In the genomic region with DNA sequence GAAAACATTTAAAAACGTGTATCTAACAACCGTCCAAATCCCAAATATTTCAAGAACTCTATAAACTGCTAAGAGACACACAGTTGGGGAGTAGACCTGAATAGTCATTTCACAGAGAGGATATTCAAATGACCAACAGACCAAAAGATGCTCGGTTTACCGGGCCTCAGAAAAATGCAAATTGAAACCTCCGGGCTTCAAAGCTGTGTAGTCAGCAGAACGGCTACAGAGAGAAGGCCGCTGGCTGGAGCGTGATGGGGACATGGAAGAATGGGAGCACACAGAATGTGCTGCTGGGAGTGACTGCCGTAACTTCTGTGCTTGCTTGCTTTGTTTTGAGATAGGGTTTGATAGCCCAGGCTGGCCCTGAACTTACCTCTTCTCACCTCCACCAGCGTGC, we compare ENCODE assay signal across 15 mouse cellular contexts. TPM values are rescaled to one million over a fixed set of nuclear protein-coding genes. Genes with fewer than 3 reads are reported as not detected.
DNase-seq lines count a peak whose midpoint lies in the region; ATAC-seq and TF ChIP-seq lines count a peak whose summit lies in the region.
"Had no signal": no experiment of that assay in that cellular context is flagged by ENCODE, and none has a peak within 500 bp of the region (broad histone marks: within the 10 kb centered on the region; RNA-seq: fewer than 3 reads in every experiment).

No protein-coding gene starts in this region.

- H3K36me3 ChIP-seq in kidney, embryonic 16.5 days (ENCODE audit: insufficient read depth, low read length): no peaks in the 10 kb centered on the region
- no peaks in the 10 kb centered on the region for H3K36me3 ChIP-seq in kidney, embryonic 14.5 days (ENCODE audit: control insufficient read depth, insufficient read depth, low read length)
- no peaks in the 10 kb centered on the region for H3K36me3 ChIP-seq in limb, embryonic 12.5 days
- no peaks in the 10 kb centered on the region for H3K36me3 ChIP-seq in liver, postnatal 0 days (replicated peaks; ENCODE audit: insufficient read depth, low read length)
- H3K36me3 ChIP-seq: neural tube, embryonic 12.5 days had no signal

- 74% methylated on average over 10 of the region's 10 CpGs for WGBS in kidney, embryonic 16.5 days
- 67% methylated on average over 10 of the region's 10 CpGs for WGBS in kidney, embryonic 14.5 days
- 84% methylated on average over 10 of the region's 10 CpGs for WGBS in limb, embryonic 12.5 days
- 69% methylated on average over 10 of the region's 10 CpGs for WGBS in liver, postnatal 0 days (ENCODE audit: insufficient replicate concordance)

- H3K4me1 ChIP-seq in kidney, embryonic 16.5 days (ENCODE audit: insufficient read depth, low read length): peaks cover 16% of the 10 kb centered on the region; the same call in 1 of the 2 replicates
- peaks cover 8% of the 10 kb centered on the region for H3K4me1 ChIP-seq in kidney, embryonic 14.5 days (ENCODE audit: control insufficient read depth, insufficient read depth, low read length)
- H3K4me1 ChIP-seq in brown adipose tissue, adult 24 weeks (ENCODE audit: control insufficient read depth, insufficient read depth, insufficient read length, low read length): peaks cover 2% of the 10 kb centered on the region; the same call in 1 of the 2 replicates
- H3K4me1 ChIP-seq in limb, embryonic 12.5 days (replicated peaks): peaks cover 20% of the 10 kb centered on the region; the same call in 1 of the 2 replicates
- peaks cover 18% of the 10 kb centered on the region for H3K4me1 ChIP-seq in liver, postnatal 0 days (ENCODE audit: insufficient read depth)

- H3K9ac ChIP-seq in kidney, embryonic 16.5 days (replicated peaks; ENCODE audit: low read length): no peak overlapping the region
- no peak overlapping the region for H3K9ac ChIP-seq in kidney, embryonic 14.5 days (ENCODE audit: low read depth, low read length)
- H3K9ac ChIP-seq in limb, embryonic 12.5 days (replicated peaks): no peak overlapping the region
- H3K9ac ChIP-seq in liver, postnatal 0 days (replicated peaks): peak overlapping the region; percentile 84

- ATAC-seq in kidney, embryonic 16.5 days (ENCODE audit: low FRiP score, low TSS enrichment): no peak
- no peak for ATAC-seq in kidney, embryonic 14.5 days (ENCODE audit: low FRiP score, low TSS enrichment)
- no peak for ATAC-seq in limb, embryonic 12.5 days (ENCODE audit: insufficient number of reproducible peaks, insufficient read depth, low FRiP score, low TSS enrichment, low read depth)
- ATAC-seq in liver, postnatal 0 days: no peak
- no peak for ATAC-seq in granulocyte monocyte progenitor cell, adult 5-6 weeks (replicated peaks; ENCODE audit: poor library complexity, severe bottlenecking)
- ATAC-seq: hindbrain, postnatal 0 days had no signal

- no peaks in the 10 kb centered on the region for H3K27me3 ChIP-seq in kidney, embryonic 16.5 days (ENCODE audit: insufficient read depth, low read length)
- no peaks in the 10 kb centered on the region for H3K27me3 ChIP-seq in kidney, embryonic 14.5 days (ENCODE audit: control insufficient read depth, insufficient read depth, low read length)
- no peaks in the 10 kb centered on the region for H3K27me3 ChIP-seq in limb, embryonic 12.5 days
- no peaks in the 10 kb centered on the region for H3K27me3 ChIP-seq in liver, postnatal 0 days (ENCODE audit: insufficient read depth, low read length)
- H3K27me3 ChIP-seq: neural tube, embryonic 12.5 days had no signal

- no peak for DNase-seq in liver, postnatal 0 days
- no peak for DNase-seq in right cerebral cortex, postnatal 36 days (ENCODE audit: low spot score in 2 of 2)
- DNase-seq in retina, embryonic 14.5 days (ENCODE audit: low spot score): no peak
- DNase-seq: cerebellum, adult 11 months; gastrocnemius, postnatal 10 days; kidney, adult 8-10 months; right cerebral cortex, postnatal 25 days had no signal

- H3K9me3 ChIP-seq in kidney, embryonic 16.5 days (ENCODE audit: low read length): no peaks in the 10 kb centered on the region
- no peaks in the 10 kb centered on the region for H3K9me3 ChIP-seq in kidney, embryonic 14.5 days (ENCODE audit: control insufficient read depth, low read length)
- no peaks in the 10 kb centered on the region for H3K9me3 ChIP-seq in limb, embryonic 12.5 days
- no peaks in the 10 kb centered on the region for H3K9me3 ChIP-seq in liver, postnatal 0 days (ENCODE audit: low read length)
- H3K9me3 ChIP-seq: G1E; neural tube, embryonic 12.5 days had no signal

- no peak for TF ChIP-seq CTCF in liver, postnatal 0 days (IDR thresholded peaks at IDR 0.05; ENCODE audit: low read depth)

- no peak for TF ChIP-seq EP300 in liver, postnatal 0 days (IDR thresholded peaks at IDR 0.05; ENCODE audit: low read depth)

- no peak overlapping the region for H3K27ac ChIP-seq in kidney, embryonic 16.5 days (ENCODE audit: low read length)
- H3K27ac ChIP-seq in kidney, embryonic 14.5 days (ENCODE audit: low read depth, low read length): no peak overlapping the region
- no peak overlapping the region for H3K27ac ChIP-seq in brown adipose tissue, adult 24 weeks (replicated peaks; ENCODE audit: low read depth, low read length)
- H3K27ac ChIP-seq in limb, embryonic 12.5 days: no peak overlapping the region
- peak overlapping the region; percentile 94 for H3K27ac ChIP-seq in liver, postnatal 0 days (ENCODE audit: low read depth)
- H3K27ac ChIP-seq: hindbrain, postnatal 0 days; neural tube, embryonic 12.5 days had no signal

- peak overlapping the region; percentile 83 for H3K4me2 ChIP-seq in kidney, embryonic 16.5 days (replicated peaks; ENCODE audit: low read depth, low read length)
- H3K4me2 ChIP-seq in kidney, embryonic 14.5 days (replicated peaks; ENCODE audit: low read depth, low read length): no peak overlapping the region
- H3K4me2 ChIP-seq in limb, embryonic 12.5 days: peak overlapping the region; percentile 81; the same call in 1 of the 2 replicates
- H3K4me2 ChIP-seq in liver, postnatal 0 days (ENCODE audit: low read depth, low read length): peak overlapping the region; percentile 86

- no peak overlapping the region for H3K4me3 ChIP-seq in kidney, embryonic 16.5 days (ENCODE audit: low read length)
- no peak overlapping the region for H3K4me3 ChIP-seq in kidney, embryonic 14.5 days (ENCODE audit: low read length)
- 0 out of 2 replicates have a peak overlapping the region, but pooled peaks have one; percentile 76 for H3K4me3 ChIP-seq in brown adipose tissue, adult 24 weeks (ENCODE audit: insufficient read depth, low read depth, low read length)
- no peak overlapping the region for H3K4me3 ChIP-seq in limb, embryonic 12.5 days (replicated peaks)
- peak overlapping the region; percentile 72 for H3K4me3 ChIP-seq in liver, postnatal 0 days (ENCODE audit: low read depth, low read length)

RNA-seq across cellular contexts. Expression of a gene that starts 1.6 kb away (rescaled TPM):
- polyA plus RNA-seq in kidney, embryonic 16.5 days (2015; fragmentation: Nextera tagmentation; extraction: Ambion mirVana): 128 and 130 TPM in 2 replicates
- polyA plus RNA-seq in kidney, embryonic 14.5 days (2014; fragmentation: Nextera tagmentation; extraction: Ambion mirVana): 89.1 and 125 TPM in 2 replicates
- 50.6 and 71.3 TPM in 2 replicates for polyA plus RNA-seq in brown adipose tissue, adult 24 weeks (2012; ENCODE audit: insufficient read depth, insufficient read length, missing spikeins)
- 97.6 and 105 TPM in 2 replicates for polyA plus RNA-seq in limb, embryonic 12.5 days (2016; fragmentation: Nextera tagmentation; extraction: Ambion mirVana)
- 93.4 and 94.4 TPM in 2 replicates for polyA plus RNA-seq in liver, postnatal 0 days (2015; fragmentation: Nextera tagmentation; extraction: Ambion mirVana)
- total RNA-seq in granulocyte monocyte progenitor cell, adult 5-6 weeks (2014; fragmentation: Nextera tagmentation): 71.1 and 86.8 TPM in 2 replicates
- 75.6 and 85.4 TPM in 2 replicates for total RNA-seq in granulocyte monocyte progenitor cell, adult 5-6 weeks (2017)

RNA-seq across cellular contexts. Expression of a gene that starts 1.7 kb away (rescaled TPM):
- 11.4 and 11.7 TPM in 2 replicates for polyA plus RNA-seq in kidney, embryonic 16.5 days (2015; fragmentation: Nextera tagmentation; extraction: Ambion mirVana)
- polyA plus RNA-seq in kidney, embryonic 14.5 days (2014; fragmentation: Nextera tagmentation; extraction: Ambion mirVana): 10.1 and 12.5 TPM in 2 replicates
- polyA plus RNA-seq in brown adipose tissue, adult 24 weeks (2012; ENCODE audit: insufficient read depth, insufficient read length, missing spikeins): 2.8 and 5.9 TPM in 2 replicates
- 14.9 and 15.7 TPM in 2 replicates for polyA plus RNA-seq in limb, embryonic 12.5 days (2016; fragmentation: Nextera tagmentation; extraction: Ambion mirVana)
- polyA plus RNA-seq in liver, postnatal 0 days (2015; fragmentation: Nextera tagmentation; extraction: Ambion mirVana): 8.8 and 10.6 TPM in 2 replicates
- 10.4 and 12.5 TPM in 2 replicates for total RNA-seq in granulocyte monocyte progenitor cell, adult 5-6 weeks (2014; fragmentation: Nextera tagmentation)
- 9.7 and 10.2 TPM in 2 replicates for total RNA-seq in granulocyte monocyte progenitor cell, adult 5-6 weeks (2017)

RNA-seq across cellular contexts. Expression of a gene that starts 12.5 kb away (rescaled TPM):
- 53.4 and 58.0 TPM in 2 replicates for polyA plus RNA-seq in kidney, embryonic 16.5 days (2015; fragmentation: Nextera tagmentation; extraction: Ambion mirVana)
- 32.5 and 41.7 TPM in 2 replicates for polyA plus RNA-seq in kidney, embryonic 14.5 days (2014; fragmentation: Nextera tagmentation; extraction: Ambion mirVana)
- 95.2 and 117 TPM in 2 replicates for polyA plus RNA-seq in brown adipose tissue, adult 24 weeks (2012; ENCODE audit: insufficient read depth, insufficient read length, missing spikeins)
- 48.2 and 52.1 TPM in 2 replicates for polyA plus RNA-seq in limb, embryonic 12.5 days (2016; fragmentation: Nextera tagmentation; extraction: Ambion mirVana)
- polyA plus RNA-seq in liver, postnatal 0 days (2015; fragmentation: Nextera tagmentation; extraction: Ambion mirVana): 26.7 and 29.2 TPM in 2 replicates
- total RNA-seq in granulocyte monocyte progenitor cell, adult 5-6 weeks (2014; fragmentation: Nextera tagmentation): 33.0 and 46.3 TPM in 2 replicates
- total RNA-seq in granulocyte monocyte progenitor cell, adult 5-6 weeks (2017): 34.3 and 38.1 TPM in 2 replicates

RNA-seq across cellular contexts. Expression of a gene that starts 22.5 kb away (rescaled TPM):
- 98.4 and 102 TPM in 2 replicates for polyA plus RNA-seq in kidney, embryonic 16.5 days (2015; fragmentation: Nextera tagmentation; extraction: Ambion mirVana)
- 93.1 and 99.9 TPM in 2 replicates for polyA plus RNA-seq in kidney, embryonic 14.5 days (2014; fragmentation: Nextera tagmentation; extraction: Ambion mirVana)
- polyA plus RNA-seq in brown adipose tissue, adult 24 weeks (2012; ENCODE audit: insufficient read depth, insufficient read length, missing spikeins): 12.6 and 17.4 TPM in 2 replicates
- polyA plus RNA-seq in limb, embryonic 12.5 days (2016; fragmentation: Nextera tagmentation; extraction: Ambion mirVana): 78.5 and 85.6 TPM in 2 replicates
- 23.7 and 23.9 TPM in 2 replicates for polyA plus RNA-seq in liver, postnatal 0 days (2015; fragmentation: Nextera tagmentation; extraction: Ambion mirVana)
- total RNA-seq in granulocyte monocyte progenitor cell, adult 5-6 weeks (2014; fragmentation: Nextera tagmentation): 68.1 and 71.8 TPM in 2 replicates
- 61.8 and 66.6 TPM in 2 replicates for total RNA-seq in granulocyte monocyte progenitor cell, adult 5-6 weeks (2017)

Comparison
In these comparisons a context has a peak if more than half of its experiments do, and no peak if none do; other contexts are left out.
1. H3K4me3 ChIP-seq: peak in brown adipose tissue, adult 24 weeks (single experiment) and liver, postnatal 0 days (single experiment); none in kidney, embryonic 16.5 days (single experiment), kidney, embryonic 14.5 days (single experiment) and limb, embryonic 12.5 days (single experiment).